Mouse (Mus musculus): ENCODE data around the gene Oas2. TPM values are rescaled to one million over a fixed set of nuclear protein-coding genes. Genes with fewer than 3 reads are reported as not detected.

Gene Oas2
- polyA plus RNA-seq, 1 experiment: not detected

- Histone ChIP-seq H3K27me3 (ENCODE audit: control insufficient read depth) (peaks cover 15% of the 10 kb centered on the region), H3K4me1 (ENCODE audit: control insufficient read depth) (no peaks in the 10 kb centered on the region), H3K9me3 (ENCODE audit: control insufficient read depth, low read length) (peaks cover 4% of the 10 kb centered on the region), H3K4me3 (replicated peaks) (no peak overlapping the region), H3K36me3 (ENCODE audit: control insufficient read depth) (no peaks in the 10 kb centered on the region)
- no peak for TF ChIP-seq TAL1 (IDR thresholded peaks at IDR 0.05; ENCODE audit: low read length)
- TF ChIP-seq GATA1 (IDR thresholded peaks at IDR 0.05; ENCODE audit: low read length): no peak
Measured at GRCm38 (mm10) chr5:120717136-120717535, 32.5 kb downstream of the Oas2 start.

GRCm38 (mm10) chr5:120714314-120714713 is 35.3 kb downstream of the Oas2 start:
- no peaks in the 10 kb centered on the region for H3K36me3 ChIP-seq (ENCODE audit: control insufficient read depth)
- H3K9me3 ChIP-seq (ENCODE audit: control insufficient read depth, low read length): peaks cover 6% of the 10 kb centered on the region
- no peaks in the 10 kb centered on the region for H3K4me1 ChIP-seq (ENCODE audit: control insufficient read depth)
- TF ChIP-seq TAL1 (IDR thresholded peaks at IDR 0.05; ENCODE audit: low read length) (no peak), GATA1 (IDR thresholded peaks at IDR 0.05; ENCODE audit: low read length) (no peak)
- peaks cover 43% of the 10 kb centered on the region for H3K27me3 ChIP-seq (ENCODE audit: control insufficient read depth)
- H3K4me3 ChIP-seq (replicated peaks): no peak overlapping the region

GRCm38 (mm10) chr5:120712721-120713120 is 36.9 kb downstream of the Oas2 start:
- Histone ChIP-seq H3K27me3 (ENCODE audit: control insufficient read depth) (peaks cover 46% of the 10 kb centered on the region), H3K4me1 (ENCODE audit: control insufficient read depth) (no peaks in the 10 kb centered on the region), H3K36me3 (ENCODE audit: control insufficient read depth) (no peaks in the 10 kb centered on the region), H3K4me3 (replicated peaks) (no peak overlapping the region), H3K9me3 (ENCODE audit: control insufficient read depth, low read length) (0 out of 2 replicates have a peak, but pooled peaks cover 2% of the 10 kb centered on the region)
- TF ChIP-seq GATA1 (IDR thresholded peaks at IDR 0.05; ENCODE audit: low read length): no peak
- no peak for TF ChIP-seq TAL1 (IDR thresholded peaks at IDR 0.05; ENCODE audit: low read length)

GRCm38 (mm10) chr5:120711827-120712226 is 37.8 kb downstream of the Oas2 start, which contains the start of gene Dtx1:
Dtx1 (minus strand) TSS chr5:120711927.
- no peaks in the 10 kb centered on the region for H3K4me1 ChIP-seq (ENCODE audit: control insufficient read depth)
- 0 out of 2 replicates have a peak, but pooled peaks cover 2% of the 10 kb centered on the region for H3K9me3 ChIP-seq (ENCODE audit: control insufficient read depth, low read length)
- no peak within 1 kb of the TSS for H3K4me3 ChIP-seq (replicated peaks)
- no peaks in the 10 kb centered on the region for H3K36me3 ChIP-seq (ENCODE audit: control insufficient read depth)
- peaks cover 46% of the 10 kb centered on the region for H3K27me3 ChIP-seq (ENCODE audit: control insufficient read depth)
- TF ChIP-seq TAL1 (IDR thresholded peaks at IDR 0.05; ENCODE audit: low read length) (no peak), GATA1 (IDR thresholded peaks at IDR 0.05; ENCODE audit: low read length) (no peak)

- Histone ChIP-seq H3K9me3 (ENCODE audit: control insufficient read depth, low read length) (0 out of 2 replicates have a peak, but pooled peaks cover 2% of the 10 kb centered on the region), H3K27me3 (ENCODE audit: control insufficient read depth) (peaks cover 46% of the 10 kb centered on the region), H3K4me3 (replicated peaks) (no peak overlapping the region), H3K4me1 (ENCODE audit: control insufficient read depth) (no peaks in the 10 kb centered on the region), H3K36me3 (ENCODE audit: control insufficient read depth) (no peaks in the 10 kb centered on the region)
- TF ChIP-seq GATA1 (IDR thresholded peaks at IDR 0.05; ENCODE audit: low read length): no peak
- no peak for TF ChIP-seq TAL1 (IDR thresholded peaks at IDR 0.05; ENCODE audit: low read length)
Measured at GRCm38 (mm10) chr5:120711416-120711815, 38.2 kb downstream of the Oas2 start.

GRCm38 (mm10) chr5:120710826-120711248 is 38.8 kb downstream of the Oas2 start:
- no peak for TF ChIP-seq GATA1 (IDR thresholded peaks at IDR 0.05; ENCODE audit: low read length)
- no peak for TF ChIP-seq TAL1 (IDR thresholded peaks at IDR 0.05; ENCODE audit: low read length)
- Histone ChIP-seq H3K36me3 (ENCODE audit: control insufficient read depth) (no peaks in the 10 kb centered on the region), H3K4me1 (ENCODE audit: control insufficient read depth) (no peaks in the 10 kb centered on the region), H3K4me3 (replicated peaks) (no peak overlapping the region), H3K27me3 (ENCODE audit: control insufficient read depth) (peaks cover 47% of the 10 kb centered on the region), H3K9me3 (ENCODE audit: control insufficient read depth, low read length) (0 out of 2 replicates have a peak, but pooled peaks cover 2% of the 10 kb centered on the region)

GRCm38 (mm10) chr5:120710161-120710825 is 39.4 kb downstream of the Oas2 start:
- no peaks in the 10 kb centered on the region for H3K36me3 ChIP-seq (ENCODE audit: control insufficient read depth)
- no peak overlapping the region for H3K4me3 ChIP-seq (replicated peaks)
- no peaks in the 10 kb centered on the region for H3K4me1 ChIP-seq (ENCODE audit: control insufficient read depth)
- TF ChIP-seq TAL1 (IDR thresholded peaks at IDR 0.05; ENCODE audit: low read length): no peak
- TF ChIP-seq GATA1 (IDR thresholded peaks at IDR 0.05; ENCODE audit: low read length): no peak
- peaks cover 48% of the 10 kb centered on the region for H3K27me3 ChIP-seq (ENCODE audit: control insufficient read depth)
- H3K9me3 ChIP-seq (ENCODE audit: control insufficient read depth, low read length): 0 out of 2 replicates have a peak, but pooled peaks cover 2% of the 10 kb centered on the region

GRCm38 (mm10) chr5:120706976-120707375 is 42.7 kb downstream of the Oas2 start:
- H3K9me3 ChIP-seq (ENCODE audit: control insufficient read depth, low read length): 0 out of 2 replicates have a peak, but pooled peaks cover 2% of the 10 kb centered on the region
- peaks cover 32% of the 10 kb centered on the region for H3K27me3 ChIP-seq (ENCODE audit: control insufficient read depth)
- no peak overlapping the region for H3K4me3 ChIP-seq (replicated peaks)
- H3K36me3 ChIP-seq (ENCODE audit: control insufficient read depth): no peaks in the 10 kb centered on the region
- no peaks in the 10 kb centered on the region for H3K4me1 ChIP-seq (ENCODE audit: control insufficient read depth)
- TF ChIP-seq TAL1 (IDR thresholded peaks at IDR 0.05; ENCODE audit: low read length) (no peak), GATA1 (IDR thresholded peaks at IDR 0.05; ENCODE audit: low read length) (no peak)

- Histone ChIP-seq H3K9me3 (ENCODE audit: control insufficient read depth, low read length) (0 out of 2 replicates have a peak, but pooled peaks cover 2% of the 10 kb centered on the region), H3K36me3 (ENCODE audit: control insufficient read depth) (no peaks in the 10 kb centered on the region), H3K27me3 (ENCODE audit: control insufficient read depth) (peaks cover 27% of the 10 kb centered on the region), H3K4me3 (replicated peaks) (no peak overlapping the region), H3K4me1 (ENCODE audit: control insufficient read depth) (no peaks in the 10 kb centered on the region)
- TF ChIP-seq GATA1 (IDR thresholded peaks at IDR 0.05; ENCODE audit: low read length): no peak
- no peak for TF ChIP-seq TAL1 (IDR thresholded peaks at IDR 0.05; ENCODE audit: low read length)
Measured at GRCm38 (mm10) chr5:120706541-120706940, 43.1 kb downstream of the Oas2 start.

Data from erythroblast, embryonic 14.5 days (primary cell).